Mouse (Mus musculus): ENCODE results near the gene Cask.

DNA sequence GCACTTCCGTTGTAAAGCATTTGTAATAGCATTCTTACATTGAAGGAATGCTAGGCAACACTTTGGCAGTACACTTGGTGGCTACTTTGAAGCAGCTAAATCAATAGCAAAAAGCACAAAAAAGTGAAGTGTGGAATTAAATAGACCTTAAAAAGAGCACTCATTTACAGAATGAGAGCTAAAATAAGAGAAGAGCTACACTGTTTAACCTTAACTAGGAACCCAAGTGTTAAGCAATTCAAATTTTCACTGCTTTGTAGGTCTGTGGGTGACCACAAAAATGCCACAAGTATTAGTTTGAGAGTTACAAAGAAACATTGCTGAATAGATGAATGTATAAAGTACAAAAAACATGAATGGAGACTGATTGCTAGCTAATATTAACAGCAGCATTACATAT is 86.1 kb downstream of the Cask start:
- TF ChIP-seq EP300 (IDR thresholded peaks at IDR 0.05; ENCODE audit: low read depth) = no peak
- no peak for TF ChIP-seq CTCF (IDR thresholded peaks at IDR 0.05; ENCODE audit: low read depth)
